Mouse (Mus musculus) kidney, embryonic 14.5 days (tissue): ENCODE measurements around the gene Arfgap1. TPM values are rescaled to one million over a fixed set of nuclear protein-coding genes. Genes with fewer than 3 reads are reported as not detected.

Experiments
- ATAC-seq: fragments of 200-750 bp; cut with Nextera tagmentation; 2 replicates; pipeline ENCODE4 v1.8.0; 2017; ENCODE audit warnings: moderate number of reproducible peaks, mild to moderate bottlenecking, moderate TSS enrichment, moderate library complexity; ENCODE audit not compliant: low FRiP score, low TSS enrichment
- H3K27ac ChIP-seq: fragments of 300-500 bp; sonication (generic); 2 replicates; pipeline ENCODE4 v1.5.1; 2014; ENCODE audit warnings: low read depth, mild to moderate bottlenecking, low read length, moderate library complexity, mixed read lengths
- H3K27me3 ChIP-seq: fragments of 300-500 bp; sonication (generic); 2 replicates; pipeline ENCODE4 v1.6.1; 2014; ENCODE audit warnings: mild to moderate bottlenecking, low read length; ENCODE audit not compliant: control insufficient read depth, insufficient read depth
- H3K36me3 ChIP-seq: fragments of 300-500 bp; sonication (generic); 2 replicates; pipeline ENCODE4 v1.6.1; 2014; ENCODE audit warnings: low read length, mixed read lengths; ENCODE audit not compliant: control insufficient read depth, insufficient read depth
- H3K4me1 ChIP-seq: fragments of 300-500 bp; sonication (generic); 2 replicates; pipeline ENCODE4 v1.6.1; 2014; ENCODE audit warnings: low read length, mixed read lengths; ENCODE audit not compliant: control insufficient read depth, insufficient read depth
- H3K4me2 ChIP-seq: fragments of 300-500 bp; sonication (generic); replicated peaks from 2 replicates; pipeline ENCODE4 v1.6.1; 2014; ENCODE audit warnings: low read depth, mild to moderate bottlenecking, low read length
- H3K4me3 ChIP-seq: fragments of 300-500 bp; sonication (generic); 2 replicates; pipeline ENCODE4 v1.5.1; 2014; ENCODE audit warnings: mild to moderate bottlenecking, low read length
- H3K9ac ChIP-seq: fragments of 300-500 bp; sonication (generic); 2 replicates; pipeline ENCODE4 v1.6.1; 2014; ENCODE audit warnings: low read depth, mild to moderate bottlenecking, low read length, moderate library complexity
- H3K9me3 ChIP-seq: fragments of 300-500 bp; sonication (generic); 2 replicates; pipeline ENCODE4 v1.6.1; 2016; ENCODE audit warnings: low read length; ENCODE audit not compliant: control insufficient read depth
- WGBS: fragments of 180-500 bp; shearing (Covaris S2); extraction: QIAGEN DNeasy Blood & Tissue Kit; methylation state at CpG from one replicate; pipeline ENCODE4 v1.1.7; 2014; 5-methylcytosine and 5-hydroxymethylcytosine counted together
- polyA plus RNA-seq: library from polyadenylated mRNA; unstranded; fragments of >200 nt; fragmentation: Nextera tagmentation; extraction: Ambion mirVana; gene quantifications from 2 replicates; pipeline ENCODE4 v1.2.1, GENCODE M21; 2014

The Arfgap1 gene
- polyA plus RNA-seq, result 55.1 and 71.3 TPM in 2 replicates

DNA sequence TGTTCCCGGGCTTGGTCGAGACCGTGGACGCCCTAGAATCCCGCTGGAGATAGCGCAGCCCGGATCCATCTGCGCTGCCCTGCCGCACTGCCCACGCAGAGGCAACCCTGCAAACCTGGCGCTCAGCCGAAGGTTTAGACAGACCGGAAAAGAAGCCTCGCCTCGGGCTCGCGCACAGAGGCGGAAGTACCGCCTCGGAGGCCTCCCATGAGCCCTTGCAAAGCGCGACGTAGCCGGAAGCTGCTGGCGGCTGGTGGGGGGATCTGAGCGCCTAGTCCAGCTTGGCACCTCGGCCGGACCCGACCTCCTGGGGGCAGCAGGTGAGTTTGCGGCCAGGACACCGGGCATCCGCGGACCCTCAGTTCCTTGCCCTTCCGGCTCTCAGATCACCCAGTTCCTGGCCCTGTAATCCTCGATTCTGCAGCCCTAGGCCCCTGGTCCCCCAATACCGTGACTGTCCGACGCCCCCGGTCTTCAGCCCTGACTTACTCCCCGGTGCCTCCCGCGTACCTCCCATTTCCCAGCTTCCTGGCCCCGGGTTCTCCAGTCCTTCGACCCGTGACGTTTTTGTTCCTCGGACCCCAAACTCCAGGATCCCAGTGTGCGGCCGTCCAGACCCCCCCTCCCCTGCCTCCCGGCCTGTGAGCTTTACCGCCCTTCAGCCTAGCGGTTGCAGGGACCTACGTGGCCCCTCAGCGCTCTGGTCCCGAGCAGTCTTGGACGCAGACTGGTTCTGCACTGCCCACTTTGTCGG lies at the start of gene Arfgap1:
Gene Arfgap1 (plus strand): TSS at position 216 of the 754 bp plus-strand sequence.
- H3K27me3 ChIP-seq, result no peaks in the 10 kb centered on the region
- H3K36me3 ChIP-seq, result peaks cover 25% of the 10 kb centered on the region
- H3K27ac ChIP-seq, result peak within 1 kb of the TSS; percentile 86
- ATAC-seq, result peak; percentile 93
- no peaks in the 10 kb centered on the region for H3K9me3 ChIP-seq
- peak within 1 kb of the TSS; percentile 80 for H3K4me2 ChIP-seq
- peak within 1 kb of the TSS; percentile 97 for H3K4me3 ChIP-seq
- peak within 1 kb of the TSS; percentile 93 for H3K9ac ChIP-seq
- H3K4me1 ChIP-seq, result peaks cover 4% of the 10 kb centered on the region; the same call in 1 of the 2 replicates
- under 1% methylated on average over 56 of the region's 57 CpGs for WGBS

DNA sequence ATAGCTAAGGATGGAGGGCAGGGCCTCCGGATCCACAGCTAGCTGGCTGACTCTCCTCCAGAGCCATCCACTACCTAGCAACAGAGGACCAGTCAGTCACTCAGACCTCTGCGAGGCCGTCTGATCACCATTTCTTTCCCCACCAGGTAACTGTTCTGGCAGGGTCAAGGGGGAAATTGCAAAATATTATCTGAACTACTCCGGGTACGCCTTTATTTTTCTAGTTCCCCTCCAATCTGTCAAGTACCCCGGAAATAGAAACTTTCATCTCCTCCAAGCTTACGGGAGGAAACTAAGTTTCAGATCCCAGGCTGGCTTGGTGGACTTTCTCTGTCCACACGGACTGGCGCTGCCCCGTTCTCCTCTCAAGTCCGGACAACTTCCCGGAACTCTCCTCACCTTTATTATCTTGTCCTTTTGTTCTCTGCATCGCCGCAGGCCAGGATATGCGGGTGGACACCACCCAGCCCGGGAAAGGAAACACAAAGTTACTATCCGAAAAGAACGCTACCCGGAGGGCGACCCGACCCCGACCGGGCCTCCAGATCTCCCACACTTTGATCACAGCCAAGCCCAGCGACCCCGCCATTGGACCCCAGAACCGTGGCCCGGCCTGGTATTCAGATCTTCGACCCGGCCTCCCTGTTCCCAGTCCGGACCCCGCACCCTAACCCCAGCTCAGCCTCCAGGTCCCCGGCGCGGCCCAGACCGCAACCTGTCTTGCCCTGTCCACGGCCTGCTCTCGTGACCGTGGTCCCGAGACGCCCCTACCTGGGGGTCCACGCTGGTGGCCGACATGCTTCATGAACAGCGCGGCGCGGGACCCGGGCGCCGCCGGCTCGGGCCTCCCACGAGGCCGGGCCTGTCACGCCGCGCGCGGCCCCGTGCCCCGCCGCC lies 46.9 kb upstream of the Arfgap1 start:
- H3K9me3 ChIP-seq, result no peaks in the 10 kb centered on the region
- H3K36me3 ChIP-seq, result peaks cover 34% of the 10 kb centered on the region
- under 1% methylated on average over 61 of the region's 61 CpGs for WGBS
- H3K27ac ChIP-seq, result peak overlapping the region; percentile 20
- H3K4me1 ChIP-seq, result peaks cover 6% of the 10 kb centered on the region; the same call in 1 of the 2 replicates
- H3K4me2 ChIP-seq, result peak overlapping the region; percentile 90
- ATAC-seq, result peak; percentile 62
- H3K27me3 ChIP-seq, result no peaks in the 10 kb centered on the region
- peak overlapping the region; percentile 99 for H3K9ac ChIP-seq
- H3K4me3 ChIP-seq, result peak overlapping the region; percentile 99

- peaks cover 6% of the 10 kb centered on the region; the same call in 1 of the 2 replicates for H3K4me1 ChIP-seq
- H3K4me2 ChIP-seq, result peak within 1 kb of the TSS; percentile 90
- no peaks in the 10 kb centered on the region for H3K9me3 ChIP-seq
- peak within 1 kb of the TSS; percentile 52 for H3K27ac ChIP-seq
- H3K27me3 ChIP-seq, result no peaks in the 10 kb centered on the region
- H3K9ac ChIP-seq, result peak within 1 kb of the TSS; percentile 99
- H3K36me3 ChIP-seq, result peaks cover 28% of the 10 kb centered on the region
- ATAC-seq, result peak; percentile 96
- H3K4me3 ChIP-seq, result peak within 1 kb of the TSS; percentile 99
- under 1% methylated on average over 45 of the region's 56 CpGs for WGBS
Observed at GRCm38 (mm10) chr2:180920810-180921400, 46.1 kb upstream of the Arfgap1 start, which contains the start of gene Ythdf1. TSS of gene Ythdf1 (minus strand) at chr2:180920949.

GRCm38 (mm10) chr2:180922739-180923138 lies 44.3 kb upstream of the Arfgap1 start:
- ATAC-seq, result no peak
- Histone ChIP-seq H3K4me1 (peaks cover 6% of the 10 kb centered on the region; the same call in 1 of the 2 replicates), H3K4me2 (no peak overlapping the region), H3K9me3 (no peaks in the 10 kb centered on the region), H3K36me3 (peaks cover 11% of the 10 kb centered on the region), H3K27me3 (no peaks in the 10 kb centered on the region), H3K9ac (no peak overlapping the region), H3K4me3 (no peak overlapping the region), H3K27ac (no peak overlapping the region)
- WGBS, result 92% methylated on average over 6 of the region's 6 CpGs

DNA sequence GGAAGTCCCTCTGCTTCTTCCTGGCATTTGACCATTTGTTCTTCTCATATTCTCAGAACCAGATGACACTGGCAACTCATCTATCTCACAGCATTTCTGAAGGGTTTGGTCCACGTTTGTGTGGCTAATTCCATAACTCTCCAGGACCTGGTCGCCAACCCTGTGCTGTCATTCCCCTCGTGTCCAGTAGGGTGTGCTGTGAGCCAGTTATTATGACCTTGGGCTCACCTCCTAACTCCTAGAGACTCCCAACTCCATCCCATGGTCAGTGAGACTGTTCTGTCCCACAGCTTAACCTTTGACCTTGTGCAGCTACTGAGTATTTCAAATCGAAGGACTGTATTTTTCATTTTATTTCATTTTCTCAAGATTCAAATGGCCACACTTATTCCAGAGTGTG lies 41.8 kb upstream of the Arfgap1 start:
- 7% methylated on average over 4 of the region's 4 CpGs for WGBS
- Histone ChIP-seq H3K4me3 (no peak overlapping the region), H3K36me3 (no peaks in the 10 kb centered on the region), H3K27me3 (no peaks in the 10 kb centered on the region), H3K27ac (no peak overlapping the region), H3K9me3 (no peaks in the 10 kb centered on the region), H3K9ac (no peak overlapping the region), H3K4me2 (no peak overlapping the region), H3K4me1 (no peaks in the 10 kb centered on the region)
- no peak for ATAC-seq

DNA sequence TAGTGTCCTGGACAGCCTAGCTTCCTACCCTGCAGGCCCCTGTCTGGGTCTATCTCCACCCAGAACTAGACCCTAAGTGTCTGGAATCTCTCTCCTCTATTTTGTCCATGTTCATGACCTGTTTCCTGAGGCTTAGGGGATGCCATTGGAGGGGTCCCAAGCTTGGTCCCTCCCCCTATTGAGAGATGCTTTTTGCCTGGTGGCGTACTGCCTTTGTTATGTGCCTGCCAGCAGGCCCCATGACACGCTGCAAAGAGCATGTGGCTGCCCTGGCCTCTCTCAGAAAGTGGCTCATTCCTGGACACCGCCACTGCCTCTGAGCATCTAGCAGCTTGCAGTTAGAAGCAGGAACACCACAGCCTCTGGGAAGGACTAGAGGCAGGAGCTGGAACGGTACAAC lies 38.3 kb upstream of the Arfgap1 start, which contains the start of gene Birc7:
Gene Birc7 (plus strand): TSS at position 301 of the 400 bp plus-strand sequence.
- WGBS, result 69% methylated on average over 4 of the region's 4 CpGs

GRCm38 (mm10) chr2:180932418-180932817 lies 34.6 kb upstream of the Arfgap1 start:
- H3K27ac ChIP-seq, result no peak overlapping the region
- H3K27me3 ChIP-seq, result no peaks in the 10 kb centered on the region
- H3K4me2 ChIP-seq, result no peak overlapping the region
- H3K4me1 ChIP-seq, result no peaks in the 10 kb centered on the region
- H3K9me3 ChIP-seq, result no peaks in the 10 kb centered on the region
- ATAC-seq, result no peak
- WGBS, result 71% methylated on average over 1 of the region's 1 CpGs
- H3K36me3 ChIP-seq, result no peaks in the 10 kb centered on the region
- H3K9ac ChIP-seq, result no peak overlapping the region
- H3K4me3 ChIP-seq, result no peak overlapping the region

More for the DNA sequence above, 38.3 kb upstream of the Arfgap1 start, which contains the start of gene Birc7:
- no peak for ATAC-seq
- Histone ChIP-seq H3K36me3 (no peaks in the 10 kb centered on the region), H3K27ac (no peak within 1 kb of the TSS), H3K4me2 (no peak within 1 kb of the TSS), H3K4me1 (no peaks in the 10 kb centered on the region), H3K4me3 (no peak within 1 kb of the TSS), H3K9ac (no peak within 1 kb of the TSS), H3K27me3 (no peaks in the 10 kb centered on the region), H3K9me3 (no peaks in the 10 kb centered on the region)

DNA sequence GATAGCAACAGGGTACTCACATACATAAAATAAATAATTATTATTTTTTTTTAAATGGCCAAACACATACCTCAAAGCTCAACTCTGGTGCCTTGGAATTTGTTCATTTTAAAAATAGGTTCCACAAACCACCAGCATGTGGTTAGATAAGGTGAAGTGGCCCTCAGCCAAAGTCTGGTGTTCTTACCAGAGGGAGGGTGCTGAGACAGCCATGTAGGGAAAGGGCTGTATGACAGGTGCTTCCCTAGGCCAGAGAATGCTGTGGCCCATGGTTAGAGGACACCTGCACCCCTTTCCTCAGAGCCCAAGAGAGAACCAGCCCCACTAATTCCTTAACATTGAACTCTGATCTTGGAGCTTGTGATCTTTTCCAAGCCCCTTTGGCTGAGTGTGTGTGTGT lies 26.8 kb upstream of the Arfgap1 start:
- no peaks in the 10 kb centered on the region for H3K4me1 ChIP-seq
- no peaks in the 10 kb centered on the region for H3K27me3 ChIP-seq
- H3K36me3 ChIP-seq, result peaks cover 2% of the 10 kb centered on the region; the same call in 1 of the 2 replicates
- no peak overlapping the region for H3K27ac ChIP-seq
- no peak for ATAC-seq
- H3K9ac ChIP-seq, result no peak overlapping the region
- no peak overlapping the region for H3K4me2 ChIP-seq
- H3K9me3 ChIP-seq, result no peaks in the 10 kb centered on the region
- no peak overlapping the region for H3K4me3 ChIP-seq
